ENCODE assay signal across 14 mouse cellular contexts in the genomic region with DNA sequence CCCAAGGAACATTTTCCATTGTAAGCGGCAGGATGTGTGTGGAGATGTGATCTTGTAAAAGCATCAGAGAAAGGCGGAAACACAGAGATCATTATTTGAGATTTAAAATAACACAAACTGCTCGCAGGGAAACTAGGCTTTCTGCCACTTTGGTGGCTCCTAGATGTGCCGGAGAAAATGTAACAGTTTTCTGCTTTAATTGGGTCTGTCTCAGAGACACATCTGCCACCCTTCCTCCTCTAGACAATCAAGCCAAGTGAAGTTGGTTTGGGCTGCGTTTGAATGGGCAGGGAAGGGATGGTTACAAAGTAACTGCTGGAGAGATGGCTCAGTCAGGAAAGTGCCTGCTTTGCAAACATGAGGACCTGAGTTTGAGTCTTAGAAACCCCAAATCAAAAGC.
DNase-seq lines count a peak whose midpoint lies in the region; ATAC-seq and TF ChIP-seq lines count a peak whose summit lies in the region.
"Had no signal": no experiment of that assay in that cellular context is flagged by ENCODE, and none has a peak within 500 bp of the region (broad histone marks: within the 10 kb centered on the region; RNA-seq: fewer than 3 reads in every experiment).

No protein-coding gene starts in this region.

- H3K9me3 ChIP-seq in forebrain, embryonic 15.5 days = no peaks in the 10 kb centered on the region
- no peaks in the 10 kb centered on the region; the same call in 1 of the 2 replicates for H3K9me3 ChIP-seq in forebrain, embryonic 10.5 days
- H3K9me3 ChIP-seq in midbrain, postnatal 0 days (ENCODE audit: low read length) = no peaks in the 10 kb centered on the region
- no peaks in the 10 kb centered on the region; the same call in 1 of the 2 replicates for H3K9me3 ChIP-seq in midbrain, embryonic 11.5 days (ENCODE audit: control insufficient read depth, low read length)
- H3K9me3 ChIP-seq: liver, embryonic 12.5 days had no signal

- peak overlapping the region; percentile 16 for H3K27ac ChIP-seq in forebrain, embryonic 15.5 days (replicated peaks)
- H3K27ac ChIP-seq in forebrain, embryonic 10.5 days = no peak overlapping the region
- H3K27ac ChIP-seq in midbrain, postnatal 0 days (ENCODE audit: low read depth, low read length) = no peak overlapping the region
- no peak overlapping the region for H3K27ac ChIP-seq in midbrain, embryonic 11.5 days (ENCODE audit: low read depth, low read length)
- H3K27ac ChIP-seq: liver, embryonic 12.5 days had no signal

- no peak for DNase-seq in forebrain, embryonic 10.5 days (ENCODE audit: extremely low spot score, low spot score)
- peak; percentile 14 for DNase-seq in midbrain, postnatal 0 days (ENCODE audit: low spot score)
- DNase-seq in midbrain, embryonic 11.5 days (ENCODE audit: low spot score, missing footprints) = no peak
- DNase-seq in left cerebral cortex, postnatal 10 days (ENCODE audit: extremely low spot score in 1 of 2, low spot score in 2 of 2) = peak; percentile 32 to 71
- no peak for DNase-seq in thymus, postnatal 14 days
- no peak for DNase-seq in urinary bladder, postnatal 25 days (ENCODE audit: low spot score)
- DNase-seq in embryo, embryonic 10.5 days (ENCODE audit: low spot score) = no peak
- DNase-seq: cerebellum, postnatal 36 days; heart, postnatal 4 days; lung, postnatal 4 days had no signal

- intact Hi-C loops in left cerebral cortex, postnatal 10 days (cut with DNase I) = no loop called here

- H3K27me3 ChIP-seq in forebrain, embryonic 15.5 days = no peaks in the 10 kb centered on the region
- H3K27me3 ChIP-seq in forebrain, embryonic 10.5 days (ENCODE audit: poor library complexity, severe bottlenecking) = no peaks in the 10 kb centered on the region
- no peaks in the 10 kb centered on the region for H3K27me3 ChIP-seq in midbrain, postnatal 0 days (ENCODE audit: insufficient read depth, low read length)
- H3K27me3 ChIP-seq in midbrain, embryonic 11.5 days (ENCODE audit: control insufficient read depth, insufficient read depth, low read length) = no peaks in the 10 kb centered on the region
- H3K27me3 ChIP-seq: liver, embryonic 12.5 days had no signal

- H3K36me3 ChIP-seq in forebrain, embryonic 15.5 days = no peaks in the 10 kb centered on the region
- H3K36me3 ChIP-seq in forebrain, embryonic 10.5 days (replicated peaks) = no peaks in the 10 kb centered on the region
- H3K36me3 ChIP-seq in midbrain, postnatal 0 days (ENCODE audit: insufficient read depth, low read length) = no peaks in the 10 kb centered on the region
- no peaks in the 10 kb centered on the region for H3K36me3 ChIP-seq in midbrain, embryonic 11.5 days (ENCODE audit: control insufficient read depth, insufficient read depth, low read length)
- H3K36me3 ChIP-seq: liver, embryonic 12.5 days had no signal

- 36% methylated on average over 5 of the region's 5 CpGs for whole genome bisulfite sequencing in forebrain, embryonic 15.5 days
- 80% methylated on average over 5 of the region's 5 CpGs for WGBS in forebrain, embryonic 10.5 days
- WGBS in midbrain, postnatal 0 days = 55% methylated on average over 5 of the region's 5 CpGs
- WGBS in midbrain, embryonic 11.5 days = 83% methylated on average over 5 of the region's 5 CpGs

- H3K4me1 ChIP-seq in forebrain, embryonic 15.5 days = peaks cover 12% of the 10 kb centered on the region; the same call in 1 of the 2 replicates
- 0 out of 2 replicates have a peak, but pooled peaks cover 5% of the 10 kb centered on the region for H3K4me1 ChIP-seq in forebrain, embryonic 10.5 days
- no peaks in the 10 kb centered on the region for H3K4me1 ChIP-seq in midbrain, postnatal 0 days (ENCODE audit: insufficient read depth, low read length)
- no peaks in the 10 kb centered on the region for H3K4me1 ChIP-seq in midbrain, embryonic 11.5 days (ENCODE audit: control insufficient read depth, insufficient read depth, low read length)
- H3K4me1 ChIP-seq: liver, embryonic 12.5 days had no signal

- H3K4me3 ChIP-seq in forebrain, embryonic 15.5 days = no peak overlapping the region
- H3K4me3 ChIP-seq in forebrain, embryonic 10.5 days = no peak overlapping the region
- no peak overlapping the region for H3K4me3 ChIP-seq in midbrain, postnatal 0 days (ENCODE audit: low read depth, low read length)
- H3K4me3 ChIP-seq in midbrain, embryonic 11.5 days (ENCODE audit: low read depth, low read length) = no peak overlapping the region
- H3K4me3 ChIP-seq: erythroblast, embryonic 14.5 days; liver, embryonic 12.5 days had no signal

- H3K4me2 ChIP-seq in forebrain, embryonic 15.5 days (replicated peaks) = no peak overlapping the region
- no peak overlapping the region for H3K4me2 ChIP-seq in midbrain, postnatal 0 days (ENCODE audit: low read depth, low read length, poor library complexity, severe bottlenecking)
- no peak overlapping the region for H3K4me2 ChIP-seq in midbrain, embryonic 11.5 days
- H3K4me2 ChIP-seq: liver, embryonic 12.5 days had no signal

- H3K9ac ChIP-seq in forebrain, embryonic 15.5 days (replicated peaks) = no peak overlapping the region
- H3K9ac ChIP-seq in midbrain, postnatal 0 days (replicated peaks; ENCODE audit: low read length, poor library complexity, severe bottlenecking) = no peak overlapping the region
- H3K9ac ChIP-seq in midbrain, embryonic 11.5 days (ENCODE audit: low read length) = no peak overlapping the region
- H3K9ac ChIP-seq: liver, embryonic 12.5 days had no signal

- ATAC-seq in forebrain, embryonic 15.5 days (replicated peaks) = no peak
- no peak for ATAC-seq in midbrain, postnatal 0 days (ENCODE audit: low FRiP score)
- no peak for ATAC-seq in midbrain, embryonic 11.5 days (ENCODE audit: low FRiP score)
- ATAC-seq: intestine, postnatal 0 days; liver, embryonic 12.5 days had no signal

- no peak for TF ChIP-seq CTCF in midbrain, postnatal 0 days (IDR thresholded peaks at IDR 0.05)

Comparison
In these comparisons a context has a peak if more than half of its experiments do, and no peak if none do; other contexts are left out.
1. DNase-seq: peak in midbrain, postnatal 0 days (single experiment) and left cerebral cortex, postnatal 10 days (2 of 2); none in forebrain, embryonic 10.5 days (single experiment), midbrain, embryonic 11.5 days (single experiment), thymus, postnatal 14 days (single experiment), urinary bladder, postnatal 25 days (single experiment) and embryo, embryonic 10.5 days (single experiment).